Mouse (Mus musculus) embryonic facial prominence, embryonic 11.5 days (tissue): ENCODE measurements around the gene Ccdc33. TPM values are rescaled to one million over a fixed set of nuclear protein-coding genes. Genes with fewer than 3 reads are reported as not detected.

ENCODE experiments used
- ATAC-seq: fragments of 200-750 bp; cut with Nextera tagmentation; replicated peaks from 2 replicates; pipeline ENCODE4 v1.8.0; 2017; ENCODE audit warnings: low read depth; ENCODE audit not compliant: insufficient number of reproducible peaks, low FRiP score, low TSS enrichment
- DNase-seq: peaks from one replicate; pipeline ENCODE4 v3.0.0-alpha.2; 2015; ENCODE audit warnings: low spot score
- H3K27ac ChIP-seq: fragments of 300-500 bp; sonication (generic); replicated peaks from 2 replicates; pipeline ENCODE4 v1.5.1; 2014; ENCODE audit warnings: mild to moderate bottlenecking, low read depth, low read length, control low read depth
- H3K27me3 ChIP-seq: fragments of 300-500 bp; sonication (generic); 2 replicates; pipeline ENCODE4 v1.6.1; 2014; ENCODE audit warnings: mild to moderate bottlenecking, low read length, moderate library complexity, mixed read lengths; ENCODE audit not compliant: control insufficient read depth, insufficient read depth
- H3K36me3 ChIP-seq: fragments of 300-500 bp; sonication (generic); replicated peaks from 2 replicates; pipeline ENCODE4 v1.6.1; 2014; ENCODE audit warnings: low read depth, mild to moderate bottlenecking, low read length, moderate library complexity, mixed read lengths; ENCODE audit not compliant: control insufficient read depth, insufficient read depth
- H3K4me1 ChIP-seq: fragments of 300-500 bp; sonication (generic); 2 replicates; pipeline ENCODE4 v1.6.1; 2014; ENCODE audit warnings: low read length, mixed read lengths; ENCODE audit not compliant: control insufficient read depth, insufficient read depth
- H3K4me2 ChIP-seq: fragments of 300-500 bp; sonication (generic); 2 replicates; pipeline ENCODE4 v1.6.1; 2014; ENCODE audit warnings: low read depth, mild to moderate bottlenecking, control low read depth, low read length, moderate library complexity
- H3K4me3 ChIP-seq: fragments of 300-500 bp; sonication (generic); 2 replicates; pipeline ENCODE4 v1.5.1; 2014; ENCODE audit warnings: low read depth, low read length, control low read depth
- H3K9ac ChIP-seq: fragments of 300-500 bp; sonication (generic); replicated peaks from 2 replicates; pipeline ENCODE4 v1.6.1; 2014; ENCODE audit warnings: mild to moderate bottlenecking, control low read depth, low read length
- H3K9me3 ChIP-seq: fragments of 300-500 bp; sonication (generic); replicated peaks from 2 replicates; pipeline ENCODE4 v1.6.1; 2016; ENCODE audit warnings: mild to moderate bottlenecking, low read length, inconsistent platforms, mixed read lengths; ENCODE audit not compliant: control insufficient read depth
- whole genome bisulfite sequencing: fragments of 180-500 bp; shearing (Covaris S2); extraction: QIAGEN DNeasy Blood & Tissue Kit; methylation state at CpG from one replicate; pipeline ENCODE4 v1.1.7; 2014; 5-methylcytosine and 5-hydroxymethylcytosine counted together
- polyA plus RNA-seq: library from polyadenylated mRNA; unstranded; fragments of >200 nt; fragmentation: Nextera tagmentation; extraction: Ambion mirVana; gene quantifications from 2 replicates; pipeline ENCODE4 v1.2.1, GENCODE M21; 2014

Ccdc33 gene
- polyA plus RNA-seq, 1 experiment from 2014 or later, result 0.77 TPM

GRCm38 (mm10) chr9:58125811-58126210 lies 7.2 kb upstream of the Ccdc33 start:
- 10% methylated on average over 4 of the region's 4 CpGs for WGBS
- Histone ChIP-seq H3K4me3 (no peak overlapping the region), H3K27me3 (no peaks in the 10 kb centered on the region), H3K9me3 (no peaks in the 10 kb centered on the region), H3K9ac (no peak overlapping the region), H3K36me3 (no peaks in the 10 kb centered on the region), H3K27ac (no peak overlapping the region), H3K4me1 (peaks cover 8% of the 10 kb centered on the region), H3K4me2 (no peak overlapping the region)
- peak; percentile 60 for DNase-seq
- ATAC-seq, result no peak

GRCm38 (mm10) chr9:58125085-58125484 lies 6.5 kb upstream of the Ccdc33 start:
- Histone ChIP-seq H3K27me3 (no peaks in the 10 kb centered on the region), H3K4me2 (no peak overlapping the region), H3K4me3 (no peak overlapping the region), H3K4me1 (peaks cover 7% of the 10 kb centered on the region), H3K9ac (no peak overlapping the region), H3K9me3 (no peaks in the 10 kb centered on the region), H3K27ac (no peak overlapping the region), H3K36me3 (no peaks in the 10 kb centered on the region)
- no peak for ATAC-seq
- WGBS, result 45% methylated on average over 3 of the region's 3 CpGs
- no peak for DNase-seq

DNA sequence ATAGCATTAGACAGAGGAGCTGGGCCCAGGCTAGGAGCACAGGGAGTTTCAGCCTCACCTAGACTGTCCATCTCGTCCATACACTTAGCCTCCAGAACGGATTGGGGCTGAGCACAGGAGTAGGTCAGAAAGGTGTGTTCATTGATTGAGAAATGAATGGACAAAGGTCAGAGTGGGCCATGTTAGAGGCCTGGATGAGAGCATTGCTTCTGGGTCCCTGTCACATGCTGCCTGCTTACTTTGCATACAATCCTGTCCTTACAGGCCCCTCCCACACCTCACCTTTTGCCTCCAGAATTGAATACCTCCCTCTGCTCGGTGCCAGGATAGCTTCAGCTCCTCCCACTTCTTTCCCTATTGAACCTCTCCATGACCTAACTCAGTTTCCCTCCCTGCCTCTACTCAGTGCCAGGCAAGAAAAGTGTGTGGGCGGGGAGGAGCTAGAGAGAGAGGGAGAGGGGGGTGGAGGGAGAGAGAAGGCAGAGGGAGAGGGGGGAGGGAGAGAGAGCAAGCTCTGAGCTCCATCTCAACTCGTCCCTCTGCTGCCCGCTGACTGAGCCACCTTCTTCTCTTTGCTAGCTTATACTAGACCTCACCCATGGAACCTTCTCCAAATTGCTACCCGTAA lies 2.5 kb downstream of the Ccdc33 start:
- peak overlapping the region; percentile 28; the same call in 1 of the 2 replicates for H3K9ac ChIP-seq

DNA sequence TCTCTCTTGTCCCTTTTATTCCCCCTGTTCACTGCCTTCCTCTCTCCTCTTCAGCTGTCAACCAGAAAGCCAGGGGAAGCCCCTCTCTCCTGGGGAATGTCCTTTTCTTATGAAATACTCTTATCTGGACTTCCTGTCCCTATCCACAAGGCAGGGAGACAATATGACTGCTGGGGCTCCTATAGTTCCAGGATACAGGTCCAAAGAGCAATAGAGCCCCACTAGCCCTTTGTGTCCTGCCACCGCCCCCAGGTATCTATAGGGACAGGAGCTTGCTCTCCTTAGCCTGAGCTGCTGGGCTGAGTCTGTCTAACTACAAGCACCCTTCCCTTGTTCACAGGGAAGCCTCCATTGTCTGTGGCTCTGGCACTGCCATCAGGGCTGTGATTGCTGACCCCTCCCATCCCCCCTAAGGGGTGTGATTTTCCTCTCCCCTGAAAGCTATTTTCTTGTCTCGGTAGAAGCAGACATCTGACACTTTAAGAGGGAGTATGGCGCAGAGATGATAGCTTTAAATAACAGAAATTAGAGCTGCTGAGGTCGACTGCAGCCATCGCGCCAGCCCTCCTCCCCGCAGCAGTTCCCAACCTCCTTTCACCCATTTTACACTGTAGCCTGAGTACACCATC lies 3.2 kb downstream of the Ccdc33 start:
- peaks cover 21% of the 10 kb centered on the region for H3K4me1 ChIP-seq
- peak; percentile 47 for DNase-seq

More for the DNA sequence above, 2.5 kb downstream of the Ccdc33 start:
- H3K9me3 ChIP-seq, result no peaks in the 10 kb centered on the region
- 0 out of 2 replicates have a peak overlapping the region, but pooled peaks have one; percentile 52 for H3K27ac ChIP-seq
- ATAC-seq (no peak), DNase-seq (no peak)
- WGBS, result 29% methylated on average over 7 of the region's 7 CpGs
- H3K27me3 ChIP-seq, result 0 out of 2 replicates have a peak, but pooled peaks cover 2% of the 10 kb centered on the region
- no peak overlapping the region for H3K4me2 ChIP-seq
- H3K4me1 ChIP-seq, result peaks cover 21% of the 10 kb centered on the region
- no peak overlapping the region for H3K4me3 ChIP-seq
- no peaks in the 10 kb centered on the region for H3K36me3 ChIP-seq

DNA sequence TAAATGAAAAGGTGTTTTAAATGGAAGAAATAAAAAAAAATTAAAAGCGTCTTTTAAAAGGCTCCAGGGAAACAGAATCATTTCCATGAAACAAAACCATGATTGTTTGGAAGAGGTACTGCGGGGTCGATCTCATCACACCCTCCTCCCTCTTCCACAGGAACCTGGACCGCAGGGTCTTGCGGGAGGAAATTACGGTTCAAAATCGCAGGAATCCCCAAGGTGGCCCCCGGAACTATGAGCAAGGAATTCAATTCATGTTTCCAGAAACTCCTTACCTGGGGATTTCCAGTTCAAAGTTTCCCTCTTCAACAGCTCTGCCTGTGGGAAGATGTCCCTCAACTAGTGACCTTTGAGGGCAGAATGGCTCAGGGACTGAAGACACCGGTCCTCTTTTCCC lies 4.6 kb downstream of the Ccdc33 start:
- Histone ChIP-seq H3K4me1 (peaks cover 21% of the 10 kb centered on the region), H3K9ac (peak overlapping the region; percentile 25; the same call in 1 of the 2 replicates), H3K4me2 (no peak overlapping the region; the same call in 1 of the 2 replicates), H3K27ac (peak overlapping the region; percentile 80), H3K36me3 (no peaks in the 10 kb centered on the region), H3K4me3 (no peak overlapping the region), H3K9me3 (no peaks in the 10 kb centered on the region), H3K27me3 (0 out of 2 replicates have a peak, but pooled peaks cover 2% of the 10 kb centered on the region)
- WGBS, result under 1% methylated on average over 9 of the region's 9 CpGs
- ATAC-seq (no peak), DNase-seq (peak; percentile 47)

More for the DNA sequence above, 3.2 kb downstream of the Ccdc33 start:
- peak overlapping the region; percentile 28; the same call in 1 of the 2 replicates for H3K9ac ChIP-seq
- 0 out of 2 replicates have a peak overlapping the region, but pooled peaks have one; percentile 52 for H3K27ac ChIP-seq
- H3K9me3 ChIP-seq, result no peaks in the 10 kb centered on the region
- WGBS, result 14% methylated on average over 7 of the region's 7 CpGs
- 0 out of 2 replicates have a peak, but pooled peaks cover 2% of the 10 kb centered on the region for H3K27me3 ChIP-seq
- ATAC-seq, result no peak
- H3K36me3 ChIP-seq, result no peaks in the 10 kb centered on the region
- H3K4me3 ChIP-seq, result no peak overlapping the region
- no peak overlapping the region for H3K4me2 ChIP-seq

DNA sequence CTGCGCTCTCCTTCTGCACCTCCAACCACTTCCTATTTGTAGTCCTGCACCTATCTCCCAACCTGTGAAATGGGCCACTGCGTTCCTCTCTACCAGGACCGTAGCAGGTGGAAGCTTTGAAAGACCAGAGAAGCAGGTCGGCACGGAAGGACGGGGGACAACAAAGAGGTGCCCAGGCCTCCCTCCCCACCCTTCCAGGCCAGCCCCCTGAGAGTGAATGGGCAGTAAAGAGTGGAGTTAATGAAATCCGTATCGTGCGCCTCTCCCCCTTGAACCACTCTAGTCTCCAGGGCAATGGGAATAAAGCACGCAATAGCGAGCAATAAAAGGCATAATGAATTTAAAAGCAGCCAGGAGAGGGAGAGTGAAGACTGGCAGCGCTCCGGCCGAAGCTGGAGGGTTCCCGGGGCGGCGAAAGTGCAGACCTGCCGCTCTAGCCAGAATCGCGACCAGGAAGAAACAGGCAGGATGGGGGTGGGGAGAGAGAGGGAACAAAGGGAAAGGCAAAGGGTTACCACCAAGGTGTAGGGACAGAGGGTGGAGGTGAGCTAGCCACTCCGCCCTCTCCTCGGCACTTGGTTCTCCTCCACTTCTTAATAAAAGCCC lies 5.2 kb downstream of the Ccdc33 start:
- DNase-seq, result peak; percentile 69
- peaks cover 21% of the 10 kb centered on the region for H3K4me1 ChIP-seq
- H3K9me3 ChIP-seq, result no peaks in the 10 kb centered on the region
- ATAC-seq, result peak; percentile 14; the same call in 1 of the 2 replicates
- WGBS, result under 1% methylated on average over 22 of the region's 22 CpGs
- H3K27me3 ChIP-seq, result 0 out of 2 replicates have a peak, but pooled peaks cover 2% of the 10 kb centered on the region
- peak overlapping the region; percentile 58 for H3K9ac ChIP-seq
- peak overlapping the region; percentile 32 for H3K4me2 ChIP-seq
- H3K27ac ChIP-seq, result peak overlapping the region; percentile 80
- 0 out of 2 replicates have a peak overlapping the region, but pooled peaks have one; percentile 6 for H3K4me3 ChIP-seq
- no peaks in the 10 kb centered on the region for H3K36me3 ChIP-seq

DNA sequence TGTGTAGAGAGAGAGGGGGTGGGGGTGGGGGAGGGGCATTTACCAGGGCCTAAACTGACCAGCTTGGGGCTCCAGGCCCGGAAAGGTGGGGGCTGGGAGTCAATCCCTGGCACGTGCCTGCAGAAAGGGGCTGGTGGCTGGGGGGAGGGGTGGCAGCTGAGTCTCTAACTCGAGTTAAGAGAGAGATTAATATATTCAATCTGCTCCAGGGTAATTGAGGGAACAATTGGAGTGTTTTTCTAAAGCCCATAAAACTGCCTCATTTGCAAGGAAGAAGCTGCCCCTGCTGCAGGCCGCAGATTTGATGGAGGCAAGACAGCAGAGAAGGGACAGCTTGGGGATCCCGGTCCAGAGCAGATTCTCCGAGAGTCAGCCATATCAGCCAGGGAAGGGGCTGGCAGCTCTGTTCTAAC lies 5.8 kb downstream of the Ccdc33 start:
- H3K9me3 ChIP-seq, result no peaks in the 10 kb centered on the region
- 0% methylated on average over 6 of the region's 6 CpGs for WGBS
- H3K27ac ChIP-seq, result peak overlapping the region; percentile 80
- H3K4me2 ChIP-seq, result peak overlapping the region; percentile 32; the same call in 1 of the 2 replicates
- ATAC-seq (0 out of 2 replicates have a peak, but pooled peaks have one; percentile 26), DNase-seq (peak; percentile 86)
- no peaks in the 10 kb centered on the region for H3K36me3 ChIP-seq
- H3K27me3 ChIP-seq, result 0 out of 2 replicates have a peak, but pooled peaks cover 2% of the 10 kb centered on the region
- peaks cover 21% of the 10 kb centered on the region for H3K4me1 ChIP-seq
- no peak overlapping the region for H3K4me3 ChIP-seq
- peak overlapping the region; percentile 58 for H3K9ac ChIP-seq
